Mouse (Mus musculus) heart, postnatal 25 days (tissue): ENCODE results near the gene Olfr38. TPM values are rescaled to one million over a fixed set of nuclear protein-coding genes. Genes with fewer than 3 reads are reported as not detected.

Experiments
- DNase-seq: peaks from one replicate; pipeline ENCODE4 v3.0.0; 2022; ENCODE audit warnings: low spot score
- intact Hi-C: fragments of 180-260 bp; cut with DNase I; formaldehyde crosslinking; loops from one replicate; pipeline ENCODE4 v1.15.1; 2025
- total RNA-seq, 2 experiments: library from RNA; stranded (reverse); gene quantifications; 2 replicates each; pipeline ENCODE4 v1.2.3; 2021

Gene Olfr38
- not detected for total RNA-seq

DNA sequence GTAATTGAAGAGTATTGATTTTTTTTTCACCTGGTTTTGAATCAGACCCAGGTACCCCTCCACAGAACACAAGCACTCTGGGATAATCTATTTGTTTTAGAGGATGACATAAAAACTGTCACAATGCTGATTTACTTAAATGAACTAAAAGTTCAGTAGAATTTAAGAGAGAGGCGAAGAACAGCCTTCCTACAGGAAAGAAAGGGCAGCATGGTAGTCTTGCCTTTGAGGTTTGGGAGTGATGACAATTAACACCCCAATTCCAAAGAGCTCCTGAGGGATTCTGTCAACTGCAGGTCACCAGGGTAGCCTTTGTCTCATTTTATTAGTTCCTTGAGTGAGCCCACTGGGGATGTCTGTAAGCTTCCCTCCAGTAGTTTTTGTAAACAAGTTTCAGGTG lies at the start of gene Olfr38:
Gene Olfr38 (plus strand): TSS at position 301 of the 400 bp plus-strand sequence.
- no peak for DNase-seq
- intact Hi-C loops, result no loop called here

DNA sequence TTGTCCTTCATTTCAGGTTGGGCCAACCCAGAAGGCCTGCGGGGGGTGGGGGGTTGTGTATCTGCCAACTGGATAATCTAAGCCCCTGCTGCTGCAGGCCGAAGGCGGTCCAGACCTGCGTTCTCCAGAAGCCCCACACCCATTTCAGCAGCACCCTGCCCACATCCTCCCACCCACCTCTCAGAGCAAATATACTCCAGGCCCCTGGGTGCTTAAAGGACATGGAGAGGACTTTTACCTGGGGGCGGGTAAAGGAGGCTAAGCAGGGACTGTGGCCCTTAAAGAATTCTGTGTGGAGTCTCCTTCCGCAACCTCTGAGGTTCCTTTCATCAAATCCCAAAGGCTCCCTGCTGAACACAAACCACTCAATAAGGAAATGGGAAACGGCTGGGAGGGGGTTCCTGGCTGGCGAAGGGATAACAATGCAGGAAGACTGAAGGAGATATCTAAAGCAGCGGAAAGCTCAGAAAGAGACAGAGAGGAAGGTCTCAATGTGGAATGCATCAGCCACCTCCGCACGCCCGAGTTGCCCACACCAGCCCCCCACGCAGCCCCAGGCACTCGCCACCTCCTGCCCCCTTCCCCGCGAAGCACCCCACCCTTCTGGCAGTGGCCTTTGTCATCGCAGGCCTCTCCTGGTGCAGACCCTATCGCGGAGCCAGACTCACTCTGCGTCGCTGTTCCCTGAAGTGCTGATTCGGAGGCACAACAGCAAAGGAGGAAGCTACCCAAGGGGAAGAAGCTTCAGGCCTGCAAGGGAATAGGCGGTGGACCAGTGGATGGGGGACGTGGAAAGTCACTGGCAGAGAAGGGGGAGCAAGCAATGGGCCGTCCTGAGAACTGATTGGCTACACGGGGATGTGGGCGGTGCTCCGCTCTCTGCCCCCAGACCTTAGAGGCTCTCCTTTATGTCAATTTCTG lies 46.7 kb upstream of the Olfr38 start, which contains the start of gene Tcaf1:
Gene Tcaf1 (minus strand): TSS at position 798 of the 921 bp plus-strand sequence.
- DNase-seq, result peak; percentile 73
- intact Hi-C loops, result no loop called here

DNA sequence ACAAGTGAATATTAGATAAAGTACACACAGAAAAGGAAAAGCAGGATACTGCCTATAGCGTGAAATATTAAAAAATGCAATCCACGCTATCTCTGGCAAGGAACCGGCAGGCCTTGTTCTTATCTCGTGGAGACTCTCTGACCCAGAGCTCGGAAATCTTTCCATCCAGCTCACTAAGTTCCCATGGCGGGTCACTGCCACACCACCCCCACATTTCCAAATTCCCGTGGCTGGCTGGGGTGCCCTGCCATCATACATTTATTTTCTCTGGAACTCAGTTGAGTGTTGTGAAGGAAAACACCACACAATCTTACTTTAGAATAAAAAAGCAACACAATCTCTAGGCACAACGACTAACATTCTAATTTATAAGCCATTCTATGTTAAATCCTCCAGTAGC lies 41.5 kb upstream of the Olfr38 start:
- intact Hi-C loops, result no loop called here
- DNase-seq, result no peak

DNA sequence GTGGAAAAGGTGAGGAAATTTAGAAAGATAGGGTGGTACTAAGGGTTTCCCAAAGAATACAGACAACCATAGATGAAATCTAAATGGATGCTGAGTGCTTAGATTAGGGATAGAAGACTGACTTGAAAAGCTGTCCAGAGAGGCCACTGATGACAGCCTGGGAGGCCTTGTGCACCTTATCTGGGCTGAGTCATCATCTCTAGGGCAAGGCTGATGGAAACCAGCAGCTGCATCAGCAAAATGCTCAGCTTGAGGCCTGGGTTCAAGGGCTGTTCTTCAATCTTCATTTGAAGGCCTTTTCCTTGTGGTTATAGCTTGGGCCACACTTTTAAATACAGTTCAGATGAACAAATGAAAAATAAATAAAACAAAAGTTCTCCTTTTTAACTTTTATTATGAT lies 38.2 kb upstream of the Olfr38 start:
- DNase-seq, result no peak
- intact Hi-C loops, result no loop called here

DNA sequence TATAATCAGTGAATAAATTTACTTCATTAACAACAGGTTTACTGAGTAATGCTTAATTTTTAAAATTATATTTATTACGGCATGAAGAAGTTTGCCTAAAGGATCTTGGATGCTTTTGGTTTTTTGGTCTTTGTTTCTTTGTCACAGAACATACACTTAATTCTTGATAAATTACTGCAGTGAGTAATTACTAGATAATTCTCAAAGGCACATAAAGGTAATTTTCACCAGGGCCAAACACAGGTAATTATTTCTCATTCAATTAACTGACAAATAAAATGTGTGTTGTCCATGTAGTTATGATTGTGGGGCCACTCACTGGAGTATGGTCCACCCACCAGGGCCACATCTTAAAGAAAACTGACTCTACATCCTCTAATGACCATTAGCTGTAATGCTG lies 17.1 kb upstream of the Olfr38 start, which contains the start of gene Olfr453:
Gene Olfr453 (plus strand): TSS at position 301 of the 400 bp plus-strand sequence.
- intact Hi-C loops, result no loop called here
- no peak for DNase-seq

DNA sequence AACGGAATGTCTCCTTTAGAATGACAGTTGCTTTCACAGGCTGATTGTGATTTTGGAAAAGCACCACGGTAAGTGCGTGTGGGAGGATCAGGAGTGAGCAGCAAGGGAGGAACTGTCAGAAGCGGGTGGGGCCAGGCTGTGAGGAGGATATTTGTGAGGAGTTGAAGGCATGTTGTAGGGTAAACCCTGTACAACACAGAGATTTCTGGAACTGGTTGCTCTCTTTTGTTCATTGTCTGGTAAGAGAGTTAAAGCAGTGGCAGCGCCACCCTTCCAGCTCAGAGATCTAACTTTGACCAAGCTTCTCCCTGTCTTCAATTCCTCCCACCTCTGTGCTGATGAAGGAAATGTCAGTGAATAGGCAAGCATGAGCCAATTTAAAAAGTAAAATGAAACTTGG lies 13.9 kb upstream of the Olfr38 start:
- intact Hi-C loops, result no loop called here
- DNase-seq, result no peak

DNA sequence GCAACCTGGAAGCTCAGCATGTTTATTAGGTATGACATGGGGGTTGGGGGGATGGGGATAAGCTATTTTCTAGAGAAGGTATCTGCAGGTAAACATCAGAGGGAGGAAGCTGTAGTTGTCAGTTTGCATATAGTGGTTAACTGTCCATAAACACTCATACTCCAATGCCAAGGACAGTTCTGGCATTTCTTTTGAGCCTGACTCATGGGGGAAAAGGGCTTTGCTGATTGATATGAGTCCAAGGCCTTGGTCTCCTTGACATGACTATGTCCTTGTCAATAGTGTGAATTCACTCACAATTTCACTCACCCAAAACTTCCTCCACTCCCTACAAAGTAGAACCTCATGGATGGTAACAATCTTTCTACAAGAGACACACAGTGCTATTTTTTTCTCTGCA lies 8.4 kb upstream of the Olfr38 start:
- intact Hi-C loops, result no loop called here
- no peak for DNase-seq

DNA sequence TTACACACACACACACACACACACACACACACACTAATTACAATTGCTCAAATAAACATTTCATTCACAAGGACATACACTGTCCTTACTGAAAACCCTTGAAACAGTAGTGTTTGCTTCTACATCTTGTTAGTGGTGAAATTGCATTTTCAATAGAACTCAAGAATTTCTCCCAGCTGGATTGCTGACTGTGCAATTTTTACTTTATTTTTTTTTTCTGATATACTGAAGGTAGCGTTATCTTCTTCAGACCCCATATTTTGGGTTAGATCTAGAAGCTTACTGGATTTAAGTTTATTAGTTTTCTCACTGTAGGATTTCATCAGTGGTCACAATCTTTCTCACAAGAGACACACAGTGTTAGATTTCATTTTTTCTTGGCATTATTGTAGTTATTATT lies 20.9 kb downstream of the Olfr38 start:
- intact Hi-C loops, result no loop called here
- DNase-seq, result no peak

DNA sequence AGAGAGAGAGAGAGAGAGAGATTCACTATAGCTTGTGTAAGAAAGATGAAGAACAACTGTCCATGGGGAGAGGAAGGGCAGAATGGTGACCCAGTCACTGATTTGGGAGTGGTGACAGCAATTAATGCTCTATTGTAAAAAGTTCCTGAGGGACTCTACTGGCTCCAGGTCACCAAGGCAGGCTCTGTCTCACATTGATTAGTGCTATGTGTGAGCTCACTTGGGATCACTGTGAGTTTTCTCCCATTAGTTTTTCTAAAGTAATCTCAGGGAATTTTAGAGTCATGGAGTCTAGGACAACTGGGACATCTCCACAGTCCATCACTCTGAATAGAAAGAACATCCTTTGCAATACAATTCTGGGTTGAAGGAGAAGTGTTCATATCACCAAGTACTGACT lies 28.6 kb downstream of the Olfr38 start, which contains the start of gene Olfr452:
Gene Olfr452 (plus strand): TSS at position 301 of the 400 bp plus-strand sequence.
- intact Hi-C loops, result no loop called here
- DNase-seq, result no peak

DNA sequence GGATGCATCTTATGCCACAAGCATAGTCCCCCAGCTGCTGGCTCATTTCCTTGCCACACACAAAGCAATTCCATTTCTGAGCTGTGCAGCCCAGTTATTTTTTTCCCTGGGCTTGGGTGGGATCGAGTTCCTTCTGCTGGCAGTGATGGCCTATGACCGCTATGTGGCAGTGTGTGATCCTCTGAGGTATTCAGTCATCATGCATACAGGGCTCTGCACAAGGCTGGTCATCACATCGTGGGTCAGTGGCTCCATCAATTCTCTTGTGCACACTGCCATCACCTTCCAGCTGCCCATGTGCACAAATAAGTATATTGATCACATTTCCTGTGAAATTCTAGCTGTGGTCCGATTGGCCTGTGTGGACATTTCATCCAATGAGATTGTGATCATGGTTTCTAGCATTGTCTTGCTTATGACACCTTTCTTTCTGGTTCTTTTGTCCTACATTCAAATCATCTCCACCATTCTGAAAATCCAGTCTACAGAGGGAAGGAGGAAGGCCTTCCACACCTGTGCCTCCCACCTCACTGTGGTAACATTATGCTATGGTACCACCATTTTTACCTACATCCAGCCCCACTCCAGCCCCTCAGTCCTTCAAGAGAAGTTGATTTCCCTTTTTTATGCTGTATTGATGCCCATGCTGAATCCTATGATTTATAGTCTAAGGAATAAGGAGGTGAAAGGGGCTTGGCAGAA lies 34.2 kb downstream of the Olfr38 start:
- intact Hi-C loops, result no loop called here
- DNase-seq, result no peak

DNA sequence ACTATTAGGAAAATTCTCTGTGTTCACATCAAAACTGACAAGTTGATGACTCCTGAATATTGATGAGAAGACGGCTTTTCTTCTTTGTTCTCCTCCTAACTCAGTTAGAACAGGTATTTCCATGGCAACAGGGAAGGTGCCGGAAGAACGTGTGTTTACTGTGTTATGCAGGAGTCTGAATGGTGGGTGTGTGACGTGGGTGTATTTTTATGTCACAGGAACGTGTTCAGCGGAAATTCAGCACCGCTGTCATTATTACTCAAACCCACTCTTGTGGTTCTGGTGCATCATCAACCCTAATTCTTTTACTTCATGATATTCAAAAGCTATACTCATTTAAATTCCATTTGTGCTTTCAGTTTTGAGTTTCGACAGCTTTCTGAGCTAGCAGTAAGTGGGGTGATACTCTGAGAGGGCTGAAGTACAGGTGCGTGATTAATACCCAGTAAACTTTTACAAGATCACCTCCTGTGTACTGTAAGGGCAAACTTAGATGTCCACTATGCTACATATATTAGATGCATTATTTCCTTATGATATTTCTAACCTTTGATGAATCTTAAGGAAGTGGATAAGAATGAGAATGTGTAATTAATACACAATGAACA lies 34.8 kb downstream of the Olfr38 start:
- intact Hi-C loops, result no loop called here
- DNase-seq, result no peak

DNA sequence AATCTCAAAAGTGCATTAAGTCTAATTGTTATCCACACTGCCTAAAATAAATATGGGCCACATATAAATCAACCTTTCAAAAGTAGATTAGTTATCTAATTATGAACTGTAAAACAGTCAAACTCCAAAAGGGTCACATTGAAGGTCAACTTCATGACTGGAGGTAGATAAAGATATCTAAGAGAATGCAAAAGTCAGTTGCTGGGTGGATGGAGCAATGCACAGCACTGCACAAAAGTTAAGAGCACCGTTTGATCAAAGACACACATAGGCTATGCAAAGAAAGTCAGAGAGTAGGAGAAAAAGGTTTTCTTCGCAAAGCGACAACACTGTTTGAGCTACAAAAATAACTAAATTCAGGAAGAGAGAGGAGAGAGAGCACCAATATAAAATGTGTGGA lies 38.8 kb downstream of the Olfr38 start:
- no peak for DNase-seq
- intact Hi-C loops, result no loop called here

DNA sequence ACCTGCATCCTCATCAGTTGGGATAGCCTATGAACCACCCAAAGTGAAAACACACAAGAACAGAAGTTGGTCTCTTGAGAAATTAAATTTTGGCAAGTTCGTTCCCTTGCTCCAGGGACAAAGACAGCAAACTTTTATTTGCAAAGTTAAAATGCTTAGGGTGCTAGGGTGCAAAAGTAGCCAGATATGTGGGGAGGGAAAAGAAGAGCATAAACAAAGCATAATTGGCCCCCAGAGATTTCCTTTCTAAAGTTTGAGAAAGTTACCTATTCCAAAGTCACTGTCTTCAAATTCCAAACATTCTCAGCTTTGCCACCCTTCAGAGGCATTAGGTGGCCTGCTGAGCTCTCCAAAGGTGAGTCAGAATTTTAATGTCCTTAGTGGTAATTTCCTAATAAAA lies 55.4 kb downstream of the Olfr38 start, which contains the start of gene Olfr450:
Gene Olfr450 (plus strand): TSS at position 301 of the 400 bp plus-strand sequence.
- intact Hi-C loops, result no loop called here
- DNase-seq, result no peak

Other genes with a start within 250 kb of the Olfr38 start
- gene Olfr455, start 208.8 kb upstream of the Olfr38 start, total RNA-seq, result not detected
- not detected for gene Tcaf3, start 158.7 kb upstream of the Olfr38 start, total RNA-seq
- 1 to 10 TPM; 3.3 to 3.6 TPM for gene Tcaf2, start 111.2 kb upstream of the Olfr38 start, total RNA-seq
- gene Tcaf1, start 46.3 kb upstream of the Olfr38 start, total RNA-seq, result 10 to 100 TPM; 12.3 to 15.9 TPM
- gene Olfr453, start 17.0 kb upstream of the Olfr38 start, total RNA-seq, result not detected
- gene Olfr452, start 28.7 kb downstream of the Olfr38 start, total RNA-seq, result not detected
- gene Olfr450, start 55.5 kb downstream of the Olfr38 start, total RNA-seq, result not detected
- gene Olfr449, start 78.0 kb downstream of the Olfr38 start, total RNA-seq, result not detected
- not detected for gene Olfr448, start 134.0 kb downstream of the Olfr38 start, total RNA-seq
- not detected for gene Olfr447, start 152.5 kb downstream of the Olfr38 start, total RNA-seq
- gene Olfr446, start 165.0 kb downstream of the Olfr38 start, total RNA-seq, result not detected
- not detected for gene Olfr444, start 192.7 kb downstream of the Olfr38 start, total RNA-seq